Mouse (Mus musculus) kidney, postnatal 0 days (tissue): Measurements from ENCODE around the gene Psmc3ip. TPM values are rescaled to one million over a fixed set of nuclear protein-coding genes. Genes with fewer than 3 reads are reported as not detected.

Experiments used
- ATAC-seq: fragments of 200-750 bp; cut with Nextera tagmentation; replicated peaks from 2 replicates; pipeline ENCODE4 v1.8.0; 2017; ENCODE audit warnings: low read depth, moderate number of reproducible peaks, moderate TSS enrichment, moderate library complexity; ENCODE audit not compliant: low FRiP score
- DNase-seq: peaks from one replicate; pipeline ENCODE4 v3.0.0-alpha.2; 2016; ENCODE audit warnings: low spot score
- H3K27ac ChIP-seq: fragments of 300-500 bp; sonication (generic); 2 replicates; pipeline ENCODE4 v1.5.1; 2014; ENCODE audit warnings: mild to moderate bottlenecking
- H3K27me3 ChIP-seq: fragments of 300-500 bp; sonication (generic); 2 replicates; pipeline ENCODE4 v1.6.1; 2014; ENCODE audit warnings: low read length, mixed read lengths; ENCODE audit not compliant: insufficient read depth
- H3K36me3 ChIP-seq: fragments of 300-500 bp; sonication (generic); 2 replicates; pipeline ENCODE4 v1.6.1; 2014; ENCODE audit warnings: low read length, mixed read lengths; ENCODE audit not compliant: insufficient read depth
- H3K4me1 ChIP-seq: fragments of 300-500 bp; sonication (generic); replicated peaks from 2 replicates; pipeline ENCODE4 v1.6.1; 2014; ENCODE audit warnings: antibody characterized with exemption, low read length, mixed read lengths; ENCODE audit not compliant: insufficient read depth
- H3K4me2 ChIP-seq: fragments of 300-500 bp; sonication (generic); 2 replicates; pipeline ENCODE4 v1.6.1; 2014; ENCODE audit warnings: mild to moderate bottlenecking, low read length, moderate library complexity, mixed read lengths
- H3K4me3 ChIP-seq: fragments of 300-500 bp; sonication (generic); replicated peaks from 2 replicates; pipeline ENCODE4 v1.5.1; 2014; ENCODE audit warnings: low read depth, low read length
- H3K9ac ChIP-seq: fragments of 300-500 bp; sonication (generic); 2 replicates; pipeline ENCODE4 v1.6.1; 2014; ENCODE audit warnings: low read depth, low read length
- H3K9me3 ChIP-seq: fragments of 300-500 bp; sonication (generic); replicated peaks from 2 replicates; pipeline ENCODE4 v1.6.1; 2016; ENCODE audit warnings: low read length, inconsistent platforms, mixed read lengths
- CTCF ChIP-seq: IDR thresholded peaks from 2 replicates; pipeline ENCODE4 v1.5.1; 2016; ENCODE audit warnings: antibody characterized with exemption, low read depth, mild to moderate bottlenecking, moderate library complexity
- WGBS: fragments of 180-500 bp; shearing (Covaris S2); extraction: QIAGEN DNeasy Blood & Tissue Kit; methylation state at CpG from one replicate; pipeline ENCODE4 v1.1.7; 2014; 5-methylcytosine and 5-hydroxymethylcytosine counted together
- polyA plus RNA-seq: library from polyadenylated mRNA; unstranded; fragments of >200 nt; fragmentation: Nextera tagmentation; extraction: Ambion mirVana; gene quantifications from 2 replicates; pipeline ENCODE4 v1.2.1, GENCODE M21; 2015

Psmc3ip gene
- polyA plus RNA-seq, 1 experiment from 2014 or later: 23.2 TPM

DNA sequence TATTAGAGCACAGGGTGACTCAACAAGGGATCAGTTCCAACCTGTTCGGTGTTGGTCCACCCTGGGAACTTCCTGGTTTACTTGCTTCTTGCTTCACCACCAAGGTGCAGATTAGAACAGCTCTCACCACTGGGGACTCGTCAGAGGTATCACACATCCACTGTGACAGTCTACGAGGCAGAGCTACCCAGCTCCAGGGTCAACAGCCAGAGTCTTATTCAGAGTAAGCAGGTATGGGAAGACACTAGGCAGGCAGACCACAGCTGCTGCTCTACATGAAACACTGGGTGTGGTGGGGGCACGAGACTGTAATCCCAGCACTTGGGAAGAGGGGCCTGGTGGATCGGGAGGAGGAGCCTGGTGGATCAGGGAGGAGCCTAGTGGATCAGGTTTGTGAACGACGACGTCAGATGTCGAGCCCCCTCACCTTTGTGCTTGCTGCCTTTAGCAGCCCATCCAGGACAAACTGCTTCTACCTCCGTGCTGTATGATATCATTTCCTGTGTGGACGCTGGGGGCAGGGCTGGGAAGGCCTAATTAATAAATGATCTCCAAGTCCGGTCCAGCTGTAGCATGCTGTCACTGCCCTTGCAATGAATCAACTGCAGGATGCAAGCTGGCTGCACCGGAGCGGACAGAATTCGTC is 43.4 kb upstream of the Psmc3ip start:
- H3K9me3 ChIP-seq: no peaks in the 10 kb centered on the region
- peak; percentile 89 for ATAC-seq
- peak; percentile 92 for DNase-seq
- H3K4me1 ChIP-seq: 0 out of 2 replicates have a peak, but pooled peaks cover 13% of the 10 kb centered on the region
- H3K36me3 ChIP-seq: no peaks in the 10 kb centered on the region
- H3K4me2 ChIP-seq: peak overlapping the region; percentile 46
- H3K27me3 ChIP-seq: no peaks in the 10 kb centered on the region
- 0 out of 2 replicates have a peak overlapping the region, but pooled peaks have one; percentile 19 for H3K9ac ChIP-seq
- WGBS: 9% methylated on average over 15 of the region's 15 CpGs
- peak; percentile 13; the same call in 1 of the 2 replicates for TF ChIP-seq CTCF
- peak overlapping the region; percentile 72; the same call in 1 of the 2 replicates for H3K27ac ChIP-seq
- H3K4me3 ChIP-seq: no peak overlapping the region; the same call in 1 of the 2 replicates

DNA sequence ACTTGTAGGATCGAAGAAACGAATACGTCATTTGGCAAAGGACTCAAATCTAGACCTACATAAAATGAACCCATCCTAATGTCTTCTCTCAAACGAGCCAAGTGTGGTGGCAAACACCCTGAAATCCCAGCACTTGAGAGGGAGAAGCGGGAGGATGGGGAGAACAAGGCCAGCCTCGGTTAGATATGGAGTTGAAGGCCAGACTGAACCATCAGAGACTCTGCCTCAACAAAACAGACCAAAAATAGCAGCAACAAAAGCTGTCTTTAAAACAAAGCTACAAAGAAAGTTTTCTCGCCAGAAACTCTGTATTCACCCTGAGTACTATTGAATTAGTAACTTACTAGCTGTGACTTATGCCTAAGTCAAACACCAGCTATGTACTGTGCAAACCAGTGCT is 41.8 kb upstream of the Psmc3ip start:
- Histone ChIP-seq H3K4me3 (no peak overlapping the region), H3K36me3 (no peaks in the 10 kb centered on the region), H3K27ac (no peak overlapping the region), H3K27me3 (no peaks in the 10 kb centered on the region), H3K4me1 (0 out of 2 replicates have a peak, but pooled peaks cover 13% of the 10 kb centered on the region), H3K9me3 (no peaks in the 10 kb centered on the region), H3K4me2 (no peak overlapping the region), H3K9ac (no peak overlapping the region)
- TF ChIP-seq CTCF: no peak
- no peak for ATAC-seq
- WGBS: 75% methylated on average over 7 of the region's 7 CpGs
- DNase-seq: no peak

DNA sequence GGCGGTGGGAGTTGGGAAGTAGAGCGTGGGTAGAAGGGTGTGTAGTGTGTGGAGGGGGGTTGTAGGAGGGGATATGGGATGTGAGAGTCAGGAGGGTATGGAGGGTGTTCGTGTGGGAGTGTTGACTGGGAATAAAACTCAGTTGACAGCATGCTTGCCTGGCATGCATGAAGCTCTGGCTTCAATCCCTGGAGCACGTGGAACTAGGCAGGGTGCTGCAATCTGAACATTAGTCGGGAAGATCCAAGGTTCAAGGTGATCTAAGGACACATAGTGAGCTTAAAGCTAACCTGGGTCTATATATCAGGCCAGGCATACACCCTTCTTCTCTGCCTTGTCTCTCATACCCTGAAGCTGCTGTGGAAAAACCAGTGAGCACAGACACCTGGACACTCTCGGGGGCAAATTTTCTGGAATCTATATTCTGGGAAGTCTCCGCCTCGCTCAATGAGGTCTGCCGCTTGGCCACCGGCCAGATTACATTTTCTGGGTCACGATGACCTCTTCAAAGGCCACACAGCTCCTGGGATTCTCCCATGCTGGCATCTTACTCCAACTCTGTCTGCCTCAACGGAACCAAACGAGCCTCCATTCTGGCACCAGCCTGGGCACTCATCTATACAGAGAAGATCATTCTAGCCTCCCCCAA is 39.1 kb upstream of the Psmc3ip start:
- ATAC-seq: no peak
- no peak for DNase-seq
- no peaks in the 10 kb centered on the region for H3K36me3 ChIP-seq
- no peak for TF ChIP-seq CTCF
- no peak overlapping the region for H3K4me3 ChIP-seq
- no peaks in the 10 kb centered on the region for H3K9me3 ChIP-seq
- H3K27ac ChIP-seq: no peak overlapping the region
- H3K4me1 ChIP-seq: peaks cover 5% of the 10 kb centered on the region; the same call in 1 of the 2 replicates
- H3K4me2 ChIP-seq: no peak overlapping the region
- 54% methylated on average over 13 of the region's 13 CpGs for WGBS
- H3K27me3 ChIP-seq: no peaks in the 10 kb centered on the region
- H3K9ac ChIP-seq: no peak overlapping the region

DNA sequence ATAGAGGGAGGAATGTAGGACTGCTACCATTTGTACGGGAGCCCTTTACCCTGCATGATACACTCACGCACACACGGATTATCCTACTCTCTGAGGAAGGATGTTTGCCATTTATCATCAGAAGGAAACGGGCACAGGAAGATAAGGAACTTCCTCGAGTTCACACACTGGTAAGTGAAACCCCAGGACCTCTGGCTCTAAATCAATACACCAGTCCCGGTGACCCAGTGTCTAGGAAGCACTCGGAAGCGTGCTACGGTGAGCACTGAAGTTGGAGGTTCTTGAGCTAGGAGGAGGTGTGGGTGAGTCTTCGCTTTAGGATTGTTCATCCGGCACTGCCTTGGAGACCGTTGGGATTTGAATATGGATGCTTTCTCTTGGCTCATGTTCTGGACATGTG is 37.8 kb upstream of the Psmc3ip start:
- Histone ChIP-seq H3K27ac (no peak overlapping the region), H3K4me2 (no peak overlapping the region), H3K9me3 (no peaks in the 10 kb centered on the region), H3K4me3 (no peak overlapping the region), H3K36me3 (no peaks in the 10 kb centered on the region), H3K9ac (no peak overlapping the region), H3K4me1 (no peaks in the 10 kb centered on the region; the same call in 1 of the 2 replicates), H3K27me3 (no peaks in the 10 kb centered on the region)
- TF ChIP-seq CTCF: no peak
- DNase-seq (peak; percentile 50), ATAC-seq (no peak)
- 52% methylated on average over 12 of the region's 12 CpGs for WGBS

DNA sequence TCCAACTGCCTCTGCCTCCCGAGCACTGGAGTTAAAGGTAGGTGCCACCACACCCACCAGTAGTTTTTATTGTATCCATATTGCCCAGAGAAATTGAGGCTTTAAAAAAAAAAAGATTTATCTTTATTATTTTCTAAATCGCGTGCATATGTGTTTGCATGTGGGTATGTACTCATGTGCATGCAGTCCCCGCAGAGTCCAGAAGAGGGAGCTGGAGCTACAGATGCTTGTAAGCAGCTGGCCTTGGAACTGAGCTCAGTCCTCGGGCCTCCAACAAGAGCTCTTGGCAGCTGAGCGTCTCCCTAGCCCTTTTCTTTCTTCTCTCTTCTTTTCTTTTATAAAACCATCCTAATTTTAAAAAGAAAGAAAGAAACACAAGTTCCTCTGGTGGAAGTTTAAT is 36.5 kb upstream of the Psmc3ip start:
- peak; percentile 60 for TF ChIP-seq CTCF
- 91% methylated on average over 6 of the region's 6 CpGs for WGBS
- peak; percentile 40 for DNase-seq
- no peak overlapping the region for H3K4me3 ChIP-seq
- H3K36me3 ChIP-seq: 0 out of 2 replicates have a peak, but pooled peaks cover 2% of the 10 kb centered on the region
- H3K4me1 ChIP-seq: no peaks in the 10 kb centered on the region; the same call in 1 of the 2 replicates
- no peaks in the 10 kb centered on the region for H3K9me3 ChIP-seq
- no peaks in the 10 kb centered on the region for H3K27me3 ChIP-seq
- H3K27ac ChIP-seq: no peak overlapping the region
- H3K9ac ChIP-seq: no peak overlapping the region
- no peak overlapping the region for H3K4me2 ChIP-seq
- ATAC-seq: no peak

DNA sequence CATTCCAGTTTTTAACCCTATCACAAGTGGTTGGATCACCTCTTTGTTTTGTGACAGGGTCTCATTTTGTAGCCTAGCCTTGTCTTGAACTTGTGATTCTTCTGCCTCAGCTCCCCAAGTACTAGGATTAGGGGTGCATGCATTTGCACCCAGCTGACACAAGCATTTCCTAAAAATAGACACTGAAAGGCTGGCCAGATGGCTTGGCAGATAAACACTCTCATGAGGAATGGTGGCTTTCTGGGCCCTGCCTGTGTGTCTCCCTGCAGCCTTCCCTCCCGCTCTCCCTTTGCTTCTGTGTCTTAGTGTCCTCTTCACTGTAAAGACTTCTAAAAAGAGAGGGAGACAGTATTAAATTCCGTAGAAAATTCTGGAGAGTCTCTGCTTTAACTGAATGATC is 36.0 kb upstream of the Psmc3ip start:
- Histone ChIP-seq H3K27me3 (no peaks in the 10 kb centered on the region), H3K27ac (no peak overlapping the region), H3K36me3 (peaks cover 7% of the 10 kb centered on the region; the same call in 1 of the 2 replicates), H3K9ac (no peak overlapping the region), H3K4me3 (no peak overlapping the region), H3K4me1 (no peaks in the 10 kb centered on the region; the same call in 1 of the 2 replicates), H3K4me2 (no peak overlapping the region), H3K9me3 (no peaks in the 10 kb centered on the region)
- ATAC-seq: no peak
- no peak for TF ChIP-seq CTCF
- WGBS: 81% methylated on average over 2 of the region's 2 CpGs
- DNase-seq: no peak
